Mouse (Mus musculus) adrenal gland, postnatal 4 days (tissue): Measurements from ENCODE around the gene Gipc3. TPM values are rescaled to one million over a fixed set of nuclear protein-coding genes. Genes with fewer than 3 reads are reported as not detected.

ENCODE experiments used
- DNase-seq, 2 experiments: peaks; one replicate each; pipeline ENCODE4 v3.0.0; 2021 to 2022; ENCODE audit warnings: low spot score in 2 of 2, mixed read lengths in 2 of 2
- total RNA-seq, 2 experiments: library from RNA; stranded (reverse); gene quantifications; 2 replicates each; pipeline ENCODE4 v1.2.3; 2021

Gipc3 gene
- total RNA-seq, 2 experiments from 2014 or later, result 2.3 to 2.6 TPM

DNA sequence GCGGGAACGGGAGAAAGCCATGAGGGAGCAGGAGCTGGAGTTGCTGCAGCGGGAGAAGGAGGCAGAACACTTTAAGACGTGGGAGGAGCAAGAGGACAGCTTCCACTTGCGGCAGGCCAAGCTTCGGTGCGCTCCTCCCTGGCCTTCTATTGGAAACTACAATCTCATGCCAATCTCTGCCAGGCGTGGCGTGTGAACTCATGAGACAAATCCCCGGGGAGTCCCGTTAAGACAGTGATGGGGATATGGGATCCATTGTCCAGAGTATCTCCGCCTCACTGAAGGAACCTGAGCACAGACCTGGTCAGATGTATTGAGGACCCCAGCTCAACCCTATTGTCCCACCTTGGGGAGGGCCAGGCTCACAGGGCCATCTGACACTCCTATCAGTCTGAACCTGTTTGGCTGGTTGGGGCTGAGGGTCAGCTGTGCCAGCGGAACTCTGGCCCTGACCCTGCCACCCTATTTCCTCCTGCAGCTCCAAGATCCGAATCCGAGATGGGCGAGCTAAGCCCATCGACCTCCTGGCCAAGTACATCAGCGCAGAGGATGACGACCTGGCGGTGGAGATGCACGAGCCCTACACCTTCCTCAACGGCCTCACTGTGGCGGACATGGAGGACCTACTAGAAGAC is 19.8 kb downstream of the Gipc3 start:
- DNase-seq, result no peak

DNA sequence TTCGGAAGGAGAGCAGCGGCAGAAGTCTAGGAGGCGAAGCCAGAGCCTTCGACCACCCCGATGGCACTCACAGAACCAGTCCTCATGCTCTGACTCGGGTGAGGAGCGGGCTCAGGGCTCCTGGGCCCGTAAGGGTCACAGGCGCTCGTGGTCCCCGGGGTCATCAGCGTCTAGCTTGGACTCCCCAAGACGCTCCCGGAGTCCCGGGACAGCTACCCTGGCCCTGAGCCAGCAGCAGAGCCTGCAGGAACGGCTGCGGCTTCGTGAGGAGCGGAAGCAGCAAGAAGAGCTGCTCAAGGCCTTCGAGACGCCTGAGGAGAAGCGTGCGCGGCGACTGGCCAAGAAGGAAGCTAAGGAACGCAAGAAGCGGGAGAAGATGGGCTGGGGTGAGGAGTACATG is 20.6 kb downstream of the Gipc3 start:
- DNase-seq, result no peak

DNA sequence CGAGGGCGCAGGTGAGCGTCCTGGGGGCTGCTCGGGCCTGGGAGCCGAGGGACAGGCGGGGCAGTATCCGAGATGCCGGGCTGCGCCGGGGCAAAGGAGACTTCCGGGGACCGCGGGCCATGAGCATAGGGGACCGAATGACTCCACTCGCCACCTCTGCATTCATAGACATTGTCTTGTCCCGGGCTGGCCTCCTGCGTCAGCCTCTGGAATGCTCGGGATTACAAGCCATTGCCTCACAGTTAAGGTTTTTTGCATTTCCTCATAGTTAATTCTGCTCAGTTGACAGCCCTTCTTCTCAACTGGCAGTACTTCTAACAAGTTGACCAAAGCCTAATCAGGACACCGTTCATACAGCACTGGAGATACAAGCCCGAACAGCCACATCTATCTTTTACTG is 21.6 kb downstream of the Gipc3 start:
- DNase-seq, result no peak

DNA sequence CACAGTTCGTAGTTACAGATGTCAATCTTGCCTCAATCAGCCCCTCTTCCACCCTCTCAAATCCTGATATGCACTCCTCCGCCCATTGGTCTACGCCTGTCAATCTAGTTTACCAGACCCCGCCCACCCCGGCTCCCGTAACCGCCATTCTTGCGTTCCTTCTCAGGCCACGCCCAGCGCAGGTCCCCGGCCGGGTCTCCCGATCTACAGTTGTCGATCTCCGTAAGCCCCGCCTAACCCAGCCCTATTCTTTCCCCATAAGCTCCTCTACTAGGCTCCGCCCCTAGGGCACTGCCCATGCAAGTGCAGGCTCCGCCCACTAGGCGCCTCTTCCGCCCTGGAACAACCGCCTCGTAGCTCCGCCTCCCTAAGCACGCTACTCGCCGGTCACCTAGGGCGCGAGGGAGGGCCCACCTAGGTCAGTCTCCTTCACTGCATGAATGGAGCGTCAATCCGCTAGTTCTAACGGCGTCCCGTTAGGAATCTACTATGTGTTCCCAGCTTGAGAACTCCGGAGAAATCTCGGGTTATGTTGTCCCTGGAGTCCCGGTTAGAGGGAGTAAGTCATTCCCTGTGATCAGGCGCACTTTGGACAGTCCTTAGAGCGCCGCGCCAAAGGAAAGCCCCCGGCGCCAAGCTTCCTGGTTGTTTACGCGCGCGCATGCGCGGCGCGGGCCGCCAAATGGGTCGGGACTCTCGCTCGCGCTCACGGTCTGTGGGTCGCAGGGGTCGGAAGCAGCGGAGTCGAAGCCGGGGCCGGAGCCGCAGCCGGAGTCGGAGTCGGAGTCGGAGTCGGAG is 22.3 kb downstream of the Gipc3 start, which contains the start of gene Cactin:
Cactin (plus strand) TSS at position 554 of the 798 bp plus-strand sequence.
- DNase-seq, result peak; percentile 93 to 95

DNA sequence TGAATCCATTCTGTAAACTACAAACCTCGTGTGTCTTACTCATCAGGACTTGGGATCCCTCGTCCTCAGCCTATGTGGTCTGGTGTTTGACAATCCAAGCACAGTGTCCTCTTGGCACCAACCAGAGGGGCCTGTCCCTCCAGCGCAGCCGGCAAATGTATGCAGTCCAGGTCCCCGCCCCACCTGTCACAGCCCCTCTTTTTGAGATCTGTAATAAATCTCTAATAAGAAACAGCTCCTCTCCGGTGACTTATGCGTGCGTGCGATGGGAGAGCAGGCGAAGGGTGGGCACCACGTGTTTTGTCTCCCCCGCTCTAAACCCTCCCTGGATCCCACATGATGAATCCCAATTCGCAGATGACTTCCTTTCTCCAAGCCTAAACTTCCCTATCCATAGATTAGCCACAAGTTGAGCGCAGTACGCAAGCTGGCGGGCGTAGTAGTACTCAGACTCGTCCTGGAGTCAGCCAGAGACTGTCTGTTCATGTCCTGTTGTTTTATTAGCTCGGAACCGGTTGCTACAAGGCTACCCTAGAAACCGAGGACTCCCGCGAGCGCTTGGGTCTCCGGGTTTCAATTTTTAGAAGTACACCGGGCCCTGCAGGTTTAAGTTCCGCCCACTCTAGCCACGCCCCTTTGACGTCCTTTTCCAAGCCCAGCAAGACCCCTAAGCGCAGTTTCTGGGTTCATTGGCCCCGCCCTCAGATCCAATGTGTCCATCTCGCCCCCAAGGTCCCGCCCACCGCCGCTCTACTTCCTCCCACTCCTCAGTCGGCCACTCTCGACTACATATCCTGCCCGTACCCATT is 23.1 kb downstream of the Gipc3 start:
- peak in 1 of 2 experiments; percentile 91 for DNase-seq

DNA sequence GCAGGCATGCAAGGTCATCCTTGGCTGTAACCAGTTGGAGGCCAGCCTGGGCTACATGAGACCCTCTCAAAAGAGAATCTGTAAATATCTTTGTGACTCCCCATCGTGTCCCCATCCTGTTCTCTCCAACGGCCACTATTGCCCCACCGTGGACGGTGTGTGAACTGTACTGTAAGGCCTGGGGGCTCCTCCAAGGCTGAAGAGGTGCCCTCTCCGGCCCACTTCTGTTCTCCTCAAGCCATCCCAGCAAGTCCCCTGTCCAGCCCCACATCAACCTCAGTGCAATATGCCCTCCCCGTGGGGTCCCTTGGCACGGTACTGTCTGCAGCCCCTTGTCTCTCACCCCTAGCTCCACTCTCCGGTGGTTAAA is 23.8 kb downstream of the Gipc3 start:
- DNase-seq, result no peak

DNA sequence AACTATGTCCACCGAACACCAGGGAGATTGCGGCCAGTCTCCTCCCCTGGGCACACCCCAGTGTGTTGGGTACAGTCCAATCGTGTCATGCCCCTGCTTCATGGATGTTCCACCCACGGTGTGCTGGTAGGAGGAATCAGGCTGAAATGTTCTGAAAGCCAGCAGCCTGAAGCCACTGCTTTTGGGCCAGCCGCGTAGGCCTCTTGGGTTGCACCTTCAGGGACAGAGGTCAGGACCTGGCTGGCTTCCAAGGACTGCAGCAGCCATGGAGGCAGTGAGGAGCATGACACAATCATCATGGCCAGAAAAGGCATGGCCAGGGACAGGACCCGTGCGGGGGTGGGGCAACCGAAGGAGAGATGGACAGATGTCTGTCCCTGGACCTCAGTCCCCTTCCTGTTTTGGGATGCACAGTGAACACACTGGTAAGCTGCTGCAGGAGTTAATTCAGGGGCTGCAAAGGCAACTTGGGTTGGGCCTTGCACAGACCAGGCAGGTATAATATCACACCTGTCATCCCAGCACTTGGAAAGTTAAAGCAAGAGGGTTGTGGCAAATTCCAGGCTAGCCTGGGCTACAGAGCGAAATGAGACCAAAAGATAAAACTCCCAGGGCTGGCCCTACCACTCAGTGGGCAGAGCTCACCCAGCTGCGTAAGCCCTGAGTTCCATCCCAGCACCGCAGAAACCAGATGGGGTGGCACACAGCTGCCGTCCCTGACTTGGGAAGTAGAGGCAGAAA is 24.3 kb downstream of the Gipc3 start:
- peak in 1 of 2 experiments; percentile 59 for DNase-seq

DNA sequence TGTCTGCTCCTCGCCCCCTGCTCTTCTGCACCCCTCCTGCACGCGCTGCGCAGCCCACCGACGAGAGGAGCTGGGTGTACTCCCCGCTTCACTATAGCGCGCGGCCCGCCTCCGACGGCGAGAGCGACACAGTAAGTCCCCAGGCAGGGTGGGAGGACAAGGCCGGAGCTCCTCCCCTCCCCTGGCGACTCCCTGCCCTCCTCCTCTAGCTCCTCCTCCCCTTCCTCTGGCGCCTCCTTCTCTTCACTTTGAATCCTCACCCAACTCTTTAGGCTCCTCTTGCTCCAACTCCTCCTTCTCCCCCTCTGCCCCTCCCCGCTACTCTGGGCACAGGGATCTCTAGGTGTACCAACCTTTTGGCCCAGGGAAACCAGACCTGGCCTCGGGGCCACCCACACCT is 25.8 kb downstream of the Gipc3 start:
- DNase-seq, result peak; percentile 35 to 45

DNA sequence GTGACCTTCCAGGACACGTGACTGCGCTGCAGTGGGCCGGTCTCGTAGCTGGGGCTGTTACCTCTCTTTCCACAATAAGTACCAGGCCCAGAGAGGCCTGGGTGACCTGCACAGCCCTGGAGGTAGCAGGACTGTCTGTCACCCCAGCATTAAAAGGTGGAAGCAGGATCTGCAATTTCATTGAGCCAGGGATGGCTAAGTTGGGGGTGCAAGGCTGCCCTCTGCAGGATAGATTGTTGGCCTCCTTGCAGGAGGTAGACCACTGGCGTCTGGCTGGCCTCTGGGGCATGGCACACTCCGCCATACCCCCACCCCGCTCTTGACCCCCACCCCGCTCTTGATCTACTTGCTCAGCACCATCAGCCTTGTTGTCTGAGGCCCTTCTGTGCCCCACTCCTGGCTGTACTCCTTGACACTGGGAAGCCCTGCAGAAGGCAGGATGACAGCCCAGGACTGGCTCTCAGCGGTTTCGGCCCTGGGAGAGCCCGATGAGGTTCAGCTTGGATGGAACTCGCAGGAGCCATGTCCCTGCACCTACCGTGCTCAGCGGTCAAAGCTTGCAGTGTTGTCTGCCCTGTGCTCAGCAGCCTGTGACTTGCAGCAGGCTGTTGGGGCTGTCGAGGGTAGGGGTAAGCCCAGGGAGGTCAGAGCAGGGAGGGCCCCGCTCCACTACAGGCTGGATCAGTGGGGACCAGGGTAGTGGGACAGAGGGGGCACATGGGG is 26.6 kb downstream of the Gipc3 start:
- DNase-seq, result no peak

DNA sequence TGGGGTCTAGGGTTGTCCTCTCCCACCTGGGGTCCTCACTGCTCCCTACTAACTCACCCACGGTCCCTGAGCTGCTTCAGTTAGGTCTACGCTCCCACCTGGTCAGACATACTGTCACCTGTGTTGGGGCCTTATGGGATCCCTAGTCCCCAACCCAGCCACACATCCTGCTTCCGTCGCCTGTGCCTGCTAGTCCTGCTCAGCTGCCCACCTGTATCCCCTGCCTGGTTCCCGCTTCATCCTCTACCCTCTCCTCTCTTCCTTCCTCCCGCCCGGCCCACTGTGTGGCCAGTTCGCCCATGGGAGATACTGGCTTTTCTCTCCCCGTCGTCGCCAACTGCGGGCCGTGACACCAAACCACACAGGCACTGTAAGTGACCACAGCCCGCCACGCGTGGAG is 27.5 kb downstream of the Gipc3 start:
- DNase-seq, result no peak

DNA sequence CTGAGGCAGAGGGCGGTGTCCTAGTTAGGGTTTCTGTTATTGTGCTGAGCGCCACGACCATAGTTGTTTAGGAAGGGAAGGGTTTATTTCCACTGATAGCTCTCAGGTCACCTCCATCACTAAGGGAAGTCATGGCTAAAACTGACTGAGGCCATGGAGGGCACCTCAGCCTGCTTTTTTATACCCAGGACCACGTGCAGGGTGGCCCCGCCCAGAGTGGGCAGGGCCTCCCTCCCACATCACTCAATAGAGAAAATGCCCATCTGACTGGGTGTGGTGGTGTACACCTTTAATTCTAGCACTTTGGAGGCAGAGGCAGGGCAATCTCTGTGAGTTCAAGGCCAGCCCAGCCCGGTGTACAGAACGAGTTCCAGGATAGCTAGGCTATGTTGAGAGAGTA is 28.9 kb downstream of the Gipc3 start:
- no peak for DNase-seq

DNA sequence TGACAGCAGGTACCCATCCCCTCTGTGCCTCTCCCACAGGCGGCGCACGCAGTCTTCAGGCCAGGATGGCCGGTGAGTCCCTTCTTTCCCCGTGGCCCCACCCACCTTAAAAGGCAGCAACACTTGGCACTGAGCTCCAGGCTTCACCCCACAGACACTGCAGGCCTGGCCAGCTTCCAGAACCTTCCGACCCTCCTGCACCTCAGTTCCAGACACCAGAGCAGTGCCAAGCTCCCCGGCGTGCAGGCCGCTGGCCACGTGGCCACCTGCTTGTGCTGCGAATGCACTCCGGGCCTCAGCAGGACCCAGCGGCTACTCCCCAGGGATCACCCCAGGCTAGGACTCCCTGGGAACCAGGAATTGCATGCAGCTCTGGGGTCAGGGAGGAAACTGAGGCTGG is 29.5 kb downstream of the Gipc3 start:
- no peak for DNase-seq

DNA sequence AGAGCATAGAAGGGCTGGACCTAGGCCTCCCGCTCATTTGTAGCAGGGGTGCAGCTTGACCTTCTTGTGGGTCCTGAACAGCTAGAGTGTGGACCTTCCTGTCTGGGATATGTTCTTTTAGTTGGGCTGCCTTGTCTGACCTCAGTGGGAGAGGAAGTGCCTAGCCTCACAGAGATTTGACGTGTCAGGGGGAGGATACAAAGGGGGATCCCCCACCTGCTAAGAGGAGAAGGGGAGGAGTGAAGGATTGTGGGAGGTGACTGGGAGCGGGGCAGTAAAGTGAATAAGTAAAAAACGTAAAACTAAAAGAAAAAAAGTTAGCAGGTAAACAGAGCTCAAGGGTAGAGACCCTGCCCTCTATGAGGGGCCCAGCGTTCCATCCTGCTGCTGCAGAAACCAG is 33.5 kb downstream of the Gipc3 start:
- no peak for DNase-seq

DNA sequence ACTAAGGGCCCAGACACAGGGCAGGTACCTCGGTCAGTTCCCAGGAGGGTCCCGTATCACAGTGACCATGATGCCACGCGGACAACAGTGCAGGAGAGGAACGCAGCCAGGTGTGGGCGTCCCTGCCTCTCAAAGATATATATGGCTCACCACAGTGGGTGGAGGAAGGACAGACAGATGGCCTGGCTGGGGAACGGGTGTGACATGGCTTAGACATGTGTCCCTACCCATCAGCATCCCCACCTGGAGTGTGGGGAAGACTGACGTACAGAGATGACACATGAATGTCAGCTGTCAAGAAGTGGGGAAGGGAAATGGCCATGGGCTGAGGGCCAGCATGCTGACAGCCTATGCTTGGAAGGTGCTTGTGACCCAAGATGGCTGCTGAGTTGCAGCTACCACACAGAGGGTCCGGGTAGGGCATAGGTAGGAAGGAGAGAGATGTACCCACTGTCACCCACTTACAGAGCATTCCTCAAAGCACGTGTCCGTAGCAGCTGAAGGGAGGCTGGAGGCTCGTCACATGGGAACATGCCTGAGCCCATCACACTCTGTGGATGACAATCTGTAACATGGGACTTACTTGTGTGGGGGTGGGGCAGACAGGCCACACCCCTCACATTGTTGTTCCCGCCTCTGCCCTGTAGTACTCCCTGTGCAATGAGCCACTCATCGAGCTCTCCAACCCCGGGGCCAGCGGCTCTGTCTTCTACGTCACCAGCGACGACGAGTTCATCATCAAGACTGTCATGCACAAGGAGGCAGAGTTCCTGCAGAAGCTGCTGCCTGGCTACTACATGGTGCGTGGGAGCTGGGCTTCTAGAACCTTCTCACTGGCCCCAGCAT is 36.0 kb downstream of the Gipc3 start:
- DNase-seq, result no peak

DNA sequence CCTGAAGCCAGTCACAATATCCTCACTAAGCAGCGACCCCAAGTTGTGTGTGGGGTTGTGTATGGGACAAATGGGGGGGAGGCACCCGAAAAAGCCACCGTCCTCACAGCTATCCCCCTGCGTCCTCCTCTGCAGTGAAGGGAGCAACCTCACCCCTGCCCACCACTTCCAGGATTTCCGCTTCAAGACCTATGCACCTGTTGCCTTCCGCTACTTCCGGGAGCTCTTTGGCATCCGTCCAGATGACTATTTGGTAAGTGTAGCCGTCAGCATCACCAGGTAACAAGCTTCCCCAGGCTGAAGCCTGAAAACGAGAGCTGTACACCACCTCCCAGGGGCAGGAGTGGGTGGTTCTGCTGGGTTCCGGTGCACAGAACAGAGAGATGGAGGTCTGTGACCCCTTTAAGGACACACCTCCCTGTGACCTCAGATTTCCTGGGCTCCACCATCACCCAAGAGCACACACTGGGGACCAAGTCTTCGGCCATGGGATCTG is 36.8 kb downstream of the Gipc3 start:
- DNase-seq, result no peak

DNA sequence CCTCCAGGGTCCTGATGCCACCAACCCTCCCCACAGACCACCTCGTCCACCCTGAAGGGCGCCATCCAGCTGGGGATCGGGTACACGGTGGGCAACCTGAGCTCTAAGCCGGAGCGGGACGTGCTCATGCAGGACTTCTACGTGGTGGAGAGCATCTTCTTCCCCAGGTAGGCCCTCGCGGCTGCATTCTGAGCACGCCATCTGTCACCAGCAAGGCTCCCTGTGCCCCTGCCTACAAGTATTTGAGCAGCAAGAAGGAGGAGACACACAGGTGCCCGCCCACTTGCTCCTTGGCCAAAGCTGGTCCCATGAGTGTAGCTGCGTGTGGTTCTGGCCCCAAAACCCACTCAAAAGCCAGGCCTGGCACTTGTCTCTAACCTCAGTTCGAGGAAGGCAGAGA is 37.4 kb downstream of the Gipc3 start:
- no peak for DNase-seq

DNA sequence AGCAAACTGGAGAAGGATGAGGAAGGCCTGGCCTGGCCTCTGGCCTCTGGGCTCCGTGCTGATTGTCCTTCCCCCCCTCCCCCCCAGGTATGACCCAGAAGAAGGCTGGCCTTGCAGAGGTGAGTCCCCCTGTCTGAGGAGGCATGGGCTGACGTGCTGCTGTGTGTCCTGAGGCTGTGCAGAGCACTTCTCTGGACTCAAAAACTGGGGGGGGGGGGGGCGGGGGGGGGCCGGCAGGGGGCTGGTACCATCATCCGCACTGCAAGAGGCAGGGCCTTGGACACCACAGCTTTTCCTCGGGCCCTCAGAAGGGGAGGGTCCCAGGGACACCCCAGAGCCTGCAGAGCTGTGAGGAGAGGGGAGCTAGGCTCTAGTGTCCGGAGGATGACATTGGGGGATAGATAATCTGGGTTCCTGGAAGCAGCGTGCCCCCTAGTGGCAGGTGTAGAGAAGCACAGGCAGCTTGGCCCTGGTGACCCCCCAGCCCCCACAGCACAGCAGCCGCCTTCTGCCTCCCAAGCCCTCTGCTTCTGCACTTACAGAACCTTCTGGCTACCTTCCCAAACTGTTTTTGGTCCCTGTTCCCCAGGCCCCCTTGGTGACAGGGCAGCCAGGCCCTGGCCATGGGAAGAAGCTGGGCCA is 38.3 kb downstream of the Gipc3 start:
- peak in 1 of 2 experiments; percentile 53 for DNase-seq

DNA sequence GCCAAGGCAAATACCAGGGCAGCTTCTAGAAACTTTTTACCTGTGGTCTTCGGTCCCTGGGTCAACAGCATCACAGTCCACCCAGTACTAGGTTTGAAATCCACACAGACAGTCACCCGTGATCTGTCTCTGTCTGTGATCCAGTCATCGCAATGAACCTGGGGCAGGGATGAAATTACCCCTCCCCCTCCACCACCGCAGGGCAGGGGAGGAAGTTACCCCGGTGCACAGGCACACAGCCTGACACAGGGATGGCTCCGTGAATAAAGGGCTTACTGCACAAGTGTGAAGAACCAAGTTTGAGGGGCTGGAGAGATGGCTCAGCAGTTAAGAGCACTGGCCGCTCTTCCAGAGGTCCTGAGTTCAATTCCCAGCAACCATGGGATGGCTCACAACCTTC is 39.3 kb downstream of the Gipc3 start:
- no peak for DNase-seq

DNA sequence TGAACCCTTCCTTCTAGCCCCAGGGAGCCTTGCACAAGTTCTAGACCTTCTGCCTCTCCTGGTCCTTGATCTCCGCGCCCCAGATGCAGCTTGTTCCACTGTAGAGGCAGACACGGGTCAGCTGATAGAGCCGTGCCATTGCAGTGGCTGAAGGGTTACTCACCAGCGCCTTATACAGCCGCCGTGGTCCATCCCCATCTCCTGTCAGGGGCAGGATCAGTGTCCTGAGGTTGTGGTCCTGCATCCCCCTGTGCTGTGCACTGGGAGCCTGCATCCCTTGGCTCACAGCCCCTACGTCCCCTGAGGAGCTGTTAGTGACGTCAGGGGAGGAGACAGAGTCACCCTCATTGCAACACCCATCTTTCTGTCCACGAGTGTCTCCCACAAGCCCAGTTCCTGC is 39.8 kb downstream of the Gipc3 start:
- no peak for DNase-seq
